Mouse (Mus musculus) Muller cell, postnatal 12 days (primary cell): ENCODE data around the gene BC051019.
A peak's percentile ranks its signal among the peaks of the same experiment; 100 is the strongest.

ENCODE experiments used
- DNase-seq: peaks from one replicate; pipeline ENCODE4 v3.0.0-alpha.2; 2015; ENCODE audit errors: inconsistent ontology term

BC051019 gene

GRCm38 (mm10) chr7:109723697-109724096 lies at the start of gene BC051019:
BC051019 (minus strand) TSS chr7:109723850.
- DNase-seq, result no peak

GRCm38 (mm10) chr7:109772251-109772650 lies 48.6 kb upstream of the BC051019 start:
- no peak for DNase-seq

GRCm38 (mm10) chr7:109768699-109769383 lies 45.2 kb upstream of the BC051019 start:
- no peak for DNase-seq

- no peak for DNase-seq
Measured at GRCm38 (mm10) chr7:109767575-109768350, 44.1 kb upstream of the BC051019 start.

- no peak for DNase-seq
Measured at GRCm38 (mm10) chr7:109764009-109764408, 40.4 kb upstream of the BC051019 start.

GRCm38 (mm10) chr7:109756291-109756690 lies 32.6 kb upstream of the BC051019 start:
- DNase-seq, result no peak

- no peak for DNase-seq
Measured at GRCm38 (mm10) chr7:109754034-109754433, 30.4 kb upstream of the BC051019 start.

- peak; percentile 83 for DNase-seq
Measured at GRCm38 (mm10) chr7:109752008-109752925, 28.6 kb upstream of the BC051019 start, which contains the start of gene Tmem9b. Tmem9b (minus strand) TSS chr7:109752875.

GRCm38 (mm10) chr7:109751427-109752007 lies 27.9 kb upstream of the BC051019 start:
- DNase-seq, result no peak

GRCm38 (mm10) chr7:109747747-109748146 lies 24.1 kb upstream of the BC051019 start:
- no peak for DNase-seq

- DNase-seq, result no peak
Measured at GRCm38 (mm10) chr7:109741703-109742102, 18.1 kb upstream of the BC051019 start.

- DNase-seq, result no peak
Measured at GRCm38 (mm10) chr7:109741060-109741459, 17.4 kb upstream of the BC051019 start.

- no peak for DNase-seq
Measured at GRCm38 (mm10) chr7:109739822-109740370, 16.2 kb upstream of the BC051019 start.

GRCm38 (mm10) chr7:109734806-109735205 lies 11.2 kb upstream of the BC051019 start:
- no peak for DNase-seq

GRCm38 (mm10) chr7:109731626-109732025 lies 8.0 kb upstream of the BC051019 start, which contains the start of gene Ascl3:
Ascl3 (minus strand) TSS chr7:109731726.
- DNase-seq, result no peak

- DNase-seq, result no peak
Measured at GRCm38 (mm10) chr7:109723114-109723513, 536 bp downstream of the BC051019 start.

- no peak for DNase-seq
Measured at GRCm38 (mm10) chr7:109722618-109723017, 1.0 kb downstream of the BC051019 start.

GRCm38 (mm10) chr7:109719286-109719685 lies 4.4 kb downstream of the BC051019 start:
- peak; percentile 26 for DNase-seq

- DNase-seq, result no peak
Measured at GRCm38 (mm10) chr7:109713434-109713982, 10.1 kb downstream of the BC051019 start.

GRCm38 (mm10) chr7:109712198-109712597 lies 11.5 kb downstream of the BC051019 start:
- no peak for DNase-seq

- DNase-seq, result no peak
Measured at GRCm38 (mm10) chr7:109710069-109710468, 13.6 kb downstream of the BC051019 start.
